Mouse (Mus musculus) forebrain, embryonic 10.5 days (tissue): ENCODE measurements around the gene 2310009B15Rik. TPM values are rescaled to one million over a fixed set of nuclear protein-coding genes. Genes with fewer than 3 reads are reported as not detected.
A peak's percentile ranks its signal among the peaks of the same experiment; 100 is the strongest.

Source experiments
- DNase-seq: peaks from one replicate; pipeline ENCODE4 v3.0.0-alpha.2; 2017; ENCODE audit warnings: low spot score; ENCODE audit errors: extremely low spot score
- H3K27ac ChIP-seq: fragments of 300-500 bp; sonication (generic); 2 replicates; pipeline ENCODE4 v1.5.1; 2016; ENCODE audit warnings: mild to moderate bottlenecking
- H3K27me3 ChIP-seq: fragments of 300-500 bp; sonication (generic); 2 replicates; pipeline ENCODE4 v1.6.1; 2016; ENCODE audit warnings: mild to moderate bottlenecking; ENCODE audit not compliant: poor library complexity, severe bottlenecking
- H3K36me3 ChIP-seq: fragments of 300-500 bp; sonication (generic); replicated peaks from 2 replicates; pipeline ENCODE4 v1.6.1; 2016; ENCODE audit warnings: mild to moderate bottlenecking, moderate library complexity
- H3K4me1 ChIP-seq: fragments of 300-500 bp; sonication (generic); 2 replicates; pipeline ENCODE4 v1.6.1; 2016
- H3K4me3 ChIP-seq: fragments of 300-500 bp; sonication (generic); 2 replicates; pipeline ENCODE4 v1.5.1; 2016; ENCODE audit warnings: mild to moderate bottlenecking, moderate library complexity
- H3K9me3 ChIP-seq: fragments of 300-500 bp; sonication (generic); 2 replicates; pipeline ENCODE4 v1.6.1; 2016; ENCODE audit warnings: mild to moderate bottlenecking, moderate library complexity
- WGBS: fragments of 180-500 bp; shearing (Covaris S2); methylation state at CpG from one replicate; pipeline ENCODE4 v1.1.7; 2016; 5-methylcytosine and 5-hydroxymethylcytosine counted together
- polyA plus RNA-seq: library from polyadenylated mRNA; unstranded; fragments of >200 nt; fragmentation: Nextera tagmentation; extraction: Ambion mirVana; gene quantifications from 2 replicates; pipeline ENCODE4 v1.2.1, GENCODE M21; 2016

2310009B15Rik gene
- polyA plus RNA-seq, 1 experiment from 2014 or later, result 48.7 TPM

GRCm38 (mm10) chr1:138840440-138841305 lies 16.0 kb downstream of the 2310009B15Rik start:
- 3% methylated on average over 25 of the region's 25 CpGs for WGBS
- Histone ChIP-seq H3K9me3 (no peaks in the 10 kb centered on the region), H3K36me3 (no peaks in the 10 kb centered on the region), H3K27me3 (peaks cover 100% of the 10 kb centered on the region), H3K4me1 (peaks cover 64% of the 10 kb centered on the region), H3K27ac (peak overlapping the region; percentile 80), H3K4me3 (peak overlapping the region; percentile 55)
- peak; percentile 41 for DNase-seq

- peak overlapping the region; percentile 55 for H3K4me3 ChIP-seq
Measured at GRCm38 (mm10) chr1:138839809-138840430, 16.7 kb downstream of the 2310009B15Rik start.

GRCm38 (mm10) chr1:138839291-138839690 lies 17.4 kb downstream of the 2310009B15Rik start:
- H3K4me3 ChIP-seq, result peak overlapping the region; percentile 55; the same call in 1 of the 2 replicates
- DNase-seq, result no peak
- H3K9me3 ChIP-seq, result no peaks in the 10 kb centered on the region
- peaks cover 62% of the 10 kb centered on the region for H3K4me1 ChIP-seq
- H3K27ac ChIP-seq, result no peak overlapping the region
- peaks cover 100% of the 10 kb centered on the region for H3K27me3 ChIP-seq
- WGBS, result 10% methylated on average over 2 of the region's 2 CpGs
- H3K36me3 ChIP-seq, result no peaks in the 10 kb centered on the region

More at GRCm38 (mm10) chr1:138839809-138840430, 16.7 kb downstream of the 2310009B15Rik start:
- DNase-seq, result no peak
- Histone ChIP-seq H3K4me1 (peaks cover 64% of the 10 kb centered on the region), H3K27ac (0 out of 2 replicates have a peak overlapping the region, but pooled peaks have one; percentile 40), H3K27me3 (peaks cover 100% of the 10 kb centered on the region), H3K9me3 (no peaks in the 10 kb centered on the region), H3K36me3 (no peaks in the 10 kb centered on the region)
- WGBS, result 2% methylated on average over 16 of the region's 16 CpGs

- 5% methylated on average over 27 of the region's 27 CpGs for WGBS
- Histone ChIP-seq H3K27ac (no peak overlapping the region), H3K27me3 (peaks cover 100% of the 10 kb centered on the region), H3K4me1 (peaks cover 49% of the 10 kb centered on the region), H3K36me3 (no peaks in the 10 kb centered on the region), H3K9me3 (no peaks in the 10 kb centered on the region), H3K4me3 (peak overlapping the region; percentile 42)
- DNase-seq, result peak; percentile 52
Measured at GRCm38 (mm10) chr1:138837786-138838743, 18.6 kb downstream of the 2310009B15Rik start.

- Histone ChIP-seq H3K4me1 (peaks cover 27% of the 10 kb centered on the region), H3K27me3 (peaks cover 88% of the 10 kb centered on the region), H3K36me3 (no peaks in the 10 kb centered on the region), H3K27ac (no peak overlapping the region), H3K9me3 (no peaks in the 10 kb centered on the region), H3K4me3 (no peak overlapping the region)
- DNase-seq, result no peak
- WGBS, result 7% methylated on average over 3 of the region's 3 CpGs
Measured at GRCm38 (mm10) chr1:138835355-138835900, 21.2 kb downstream of the 2310009B15Rik start.

- Histone ChIP-seq H3K4me1 (no peaks in the 10 kb centered on the region), H3K4me3 (peak overlapping the region; percentile 46), H3K27me3 (peaks cover 47% of the 10 kb centered on the region), H3K9me3 (no peaks in the 10 kb centered on the region), H3K27ac (no peak overlapping the region), H3K36me3 (no peaks in the 10 kb centered on the region)
- 0% methylated on average over 16 of the region's 16 CpGs for WGBS
- DNase-seq, result peak; percentile 51
Measured at GRCm38 (mm10) chr1:138831309-138831708, 25.3 kb downstream of the 2310009B15Rik start.

- H3K27me3 ChIP-seq, result peaks cover 2% of the 10 kb centered on the region
- no peak for DNase-seq
- no peak overlapping the region for H3K4me3 ChIP-seq
- H3K27ac ChIP-seq, result no peak overlapping the region
- H3K9me3 ChIP-seq, result no peaks in the 10 kb centered on the region
- H3K36me3 ChIP-seq, result no peaks in the 10 kb centered on the region
- WGBS, result 79% methylated on average over 6 of the region's 6 CpGs
- no peaks in the 10 kb centered on the region for H3K4me1 ChIP-seq
Measured at GRCm38 (mm10) chr1:138826841-138827240, 29.8 kb downstream of the 2310009B15Rik start.

GRCm38 (mm10) chr1:138822985-138823322 lies 33.7 kb downstream of the 2310009B15Rik start:
- DNase-seq, result no peak
- H3K9me3 ChIP-seq, result no peaks in the 10 kb centered on the region
- H3K4me1 ChIP-seq, result no peaks in the 10 kb centered on the region
- no peak overlapping the region for H3K27ac ChIP-seq
- no peak overlapping the region for H3K4me3 ChIP-seq
- no peaks in the 10 kb centered on the region for H3K36me3 ChIP-seq
- H3K27me3 ChIP-seq, result no peaks in the 10 kb centered on the region
- 97% methylated on average over 1 of the region's 1 CpGs for WGBS

- no peaks in the 10 kb centered on the region for H3K9me3 ChIP-seq
- H3K36me3 ChIP-seq, result no peaks in the 10 kb centered on the region
- no peaks in the 10 kb centered on the region for H3K27me3 ChIP-seq
- WGBS, result 89% methylated on average over 7 of the region's 7 CpGs
- H3K4me3 ChIP-seq, result no peak overlapping the region
- no peak overlapping the region for H3K27ac ChIP-seq
- H3K4me1 ChIP-seq, result no peaks in the 10 kb centered on the region
- DNase-seq, result no peak
Measured at GRCm38 (mm10) chr1:138822255-138822984, 34.2 kb downstream of the 2310009B15Rik start.
